Comparison of ENCODE assay signal across 28 mouse cellular contexts in genomic region chr13:20097006-20097617, GRCm38 (mm10). TPM values are rescaled to one million over a fixed set of nuclear protein-coding genes. Genes with fewer than 3 reads are reported as not detected.
DNase-seq lines count a peak whose midpoint lies in the region; ATAC-seq and TF ChIP-seq lines count a peak whose summit lies in the region.
"Had no signal": no experiment of that assay in that cellular context is flagged by ENCODE, and none has a peak within 500 bp of the region (broad histone marks: within the 10 kb centered on the region; RNA-seq: fewer than 3 reads in every experiment).

No protein-coding gene starts in this region.

- ATAC-seq in midbrain, embryonic 11.5 days (ENCODE audit: low FRiP score) = no peak
- ATAC-seq in midbrain, postnatal 0 days (ENCODE audit: low FRiP score) = no peak
- ATAC-seq: forebrain, embryonic 13.5 days; forebrain, postnatal 0 days; intestine, postnatal 0 days had no signal

- WGBS in midbrain, embryonic 11.5 days = 55% methylated on average over 5 of the region's 5 CpGs
- WGBS in midbrain, postnatal 0 days = 62% methylated on average over 5 of the region's 5 CpGs

- peak overlapping the region; percentile 63 for H3K27ac ChIP-seq in gastrocnemius, adult 2 months
- H3K27ac ChIP-seq in midbrain, embryonic 11.5 days (ENCODE audit: low read depth, low read length) = no peak overlapping the region
- no peak overlapping the region for H3K27ac ChIP-seq in midbrain, postnatal 0 days (ENCODE audit: low read depth, low read length)
- peak overlapping the region; percentile 38; the same call in 1 of the 2 replicates for H3K27ac ChIP-seq in brown adipose tissue, adult 24 weeks (replicated peaks; ENCODE audit: low read depth, low read length)
- H3K27ac ChIP-seq: embryonic facial prominence, embryonic 10.5 days; embryonic facial prominence, embryonic 13.5 days; forebrain, embryonic 13.5 days; hindbrain, embryonic 12.5 days; hindbrain, embryonic 15.5 days had no signal

- no peak for DNase-seq in gastrocnemius, adult 2 months
- no peak for DNase-seq in gastrocnemius, adult 8-10 months (ENCODE audit: low spot score in 2 of 2)
- peak; percentile 81 for DNase-seq in midbrain, embryonic 11.5 days (ENCODE audit: low spot score, missing footprints)
- DNase-seq in midbrain, postnatal 0 days (ENCODE audit: low spot score) = no peak
- DNase-seq in ES-CJ7 (ENCODE audit: low read depth, low spot score) = peak; percentile 33
- DNase-seq in lung, postnatal 25 days (ENCODE audit: low spot score) = no peak
- DNase-seq in layer of hippocampus, postnatal 14 days (ENCODE audit: low spot score in 2 of 2) = no peak
- DNase-seq: adrenal gland, adult 2 months; adrenal gland, postnatal 14 days; cerebellum, adult 11-12 months; cerebellum, adult 8-10 months; cerebellum, postnatal 10 days; cerebellum, postnatal 36 days; embryo, embryonic 11 days; forebrain, postnatal 0 days; gastrocnemius, postnatal 10 days; gastrocnemius, postnatal 36 days; heart, postnatal 14 days had no signal

- TF ChIP-seq CTCF in gastrocnemius, adult 2 months (IDR thresholded peaks at IDR 0.05) = no peak
- no peak for TF ChIP-seq CTCF in midbrain, postnatal 0 days (IDR thresholded peaks at IDR 0.05)

- no peak overlapping the region for H3K4me3 ChIP-seq in gastrocnemius, adult 2 months
- no peak overlapping the region for H3K4me3 ChIP-seq in midbrain, embryonic 11.5 days (ENCODE audit: low read depth, low read length)
- no peak overlapping the region for H3K4me3 ChIP-seq in midbrain, postnatal 0 days (ENCODE audit: low read depth, low read length)
- H3K4me3 ChIP-seq in brown adipose tissue, adult 24 weeks (ENCODE audit: insufficient read depth, low read depth, low read length) = no peak overlapping the region
- H3K4me3 ChIP-seq: embryonic facial prominence, embryonic 10.5 days; embryonic facial prominence, embryonic 13.5 days; erythroblast, embryonic 14.5 days; forebrain, embryonic 13.5 days; heart, embryonic 12.5 days; heart, embryonic 15.5 days; hindbrain, embryonic 12.5 days; hindbrain, embryonic 15.5 days had no signal

- intact Hi-C loops in gastrocnemius, adult 2 months (cut with DNase I) = loop anchor here (5.0 kb wide), 1 partner anchor 35 kb away; no protein-coding TSS in a partner anchor

- H3K36me3 ChIP-seq in midbrain, embryonic 11.5 days (ENCODE audit: control insufficient read depth, insufficient read depth, low read length) = no peaks in the 10 kb centered on the region
- H3K36me3 ChIP-seq in midbrain, postnatal 0 days (ENCODE audit: insufficient read depth, low read length) = no peaks in the 10 kb centered on the region
- H3K36me3 ChIP-seq: embryonic facial prominence, embryonic 10.5 days; embryonic facial prominence, embryonic 13.5 days; heart, embryonic 12.5 days; heart, embryonic 15.5 days; hindbrain, embryonic 12.5 days; hindbrain, embryonic 15.5 days had no signal

- no peak overlapping the region for H3K9ac ChIP-seq in midbrain, embryonic 11.5 days (ENCODE audit: low read length)
- no peak overlapping the region for H3K9ac ChIP-seq in midbrain, postnatal 0 days (replicated peaks; ENCODE audit: low read length, poor library complexity, severe bottlenecking)
- H3K9ac ChIP-seq: embryonic facial prominence, embryonic 13.5 days; forebrain, embryonic 13.5 days; forebrain, postnatal 0 days; heart, embryonic 12.5 days; heart, embryonic 15.5 days; hindbrain, embryonic 12.5 days; hindbrain, embryonic 15.5 days had no signal

- peaks cover 6% of the 10 kb centered on the region; the same call in 1 of the 2 replicates for H3K4me1 ChIP-seq in midbrain, embryonic 11.5 days (ENCODE audit: control insufficient read depth, insufficient read depth, low read length)
- no peaks in the 10 kb centered on the region for H3K4me1 ChIP-seq in midbrain, postnatal 0 days (ENCODE audit: insufficient read depth, low read length)
- H3K4me1 ChIP-seq in brown adipose tissue, adult 24 weeks (ENCODE audit: control insufficient read depth, insufficient read depth, insufficient read length, low read length) = peaks cover 28% of the 10 kb centered on the region
- H3K4me1 ChIP-seq: hindbrain, embryonic 15.5 days had no signal

- no peak overlapping the region for H3K4me2 ChIP-seq in midbrain, embryonic 11.5 days
- no peak overlapping the region for H3K4me2 ChIP-seq in midbrain, postnatal 0 days (ENCODE audit: low read depth, low read length, poor library complexity, severe bottlenecking)
- H3K4me2 ChIP-seq: embryonic facial prominence, embryonic 13.5 days; forebrain, embryonic 13.5 days; heart, embryonic 12.5 days; heart, embryonic 15.5 days; hindbrain, embryonic 12.5 days; hindbrain, embryonic 15.5 days had no signal

- no peaks in the 10 kb centered on the region for H3K9me3 ChIP-seq in midbrain, embryonic 11.5 days (ENCODE audit: control insufficient read depth, low read length)
- H3K9me3 ChIP-seq in midbrain, postnatal 0 days (ENCODE audit: low read length) = no peaks in the 10 kb centered on the region
- H3K9me3 ChIP-seq: embryonic facial prominence, embryonic 10.5 days; embryonic facial prominence, embryonic 13.5 days; forebrain, embryonic 13.5 days; heart, embryonic 12.5 days; heart, embryonic 15.5 days; hindbrain, embryonic 12.5 days; hindbrain, embryonic 15.5 days had no signal

- no peaks in the 10 kb centered on the region for H3K27me3 ChIP-seq in midbrain, embryonic 11.5 days (ENCODE audit: control insufficient read depth, insufficient read depth, low read length)
- H3K27me3 ChIP-seq in midbrain, postnatal 0 days (ENCODE audit: insufficient read depth, low read length) = no peaks in the 10 kb centered on the region
- H3K27me3 ChIP-seq: embryonic facial prominence, embryonic 13.5 days; heart, embryonic 12.5 days; heart, embryonic 15.5 days; hindbrain, embryonic 15.5 days had no signal

RNA-seq across cellular contexts. Expression of gene Elmo1, which starts 6.7 kb away (rescaled TPM):
- total RNA-seq in gastrocnemius, adult 2 months (2021) = 1 to 10 TPM; 4.1 to 4.3 TPM
- total RNA-seq in gastrocnemius, adult 8-10 months (2022) = 1 to 10 TPM; 1.3 to 3.7 (median 2.4) TPM
- polyA plus RNA-seq in midbrain, embryonic 11.5 days (2014; fragmentation: Nextera tagmentation; extraction: Ambion mirVana) = 19.1 and 19.6 TPM in 2 replicates
- total RNA-seq in midbrain, postnatal 0 days (2014; rRNA removed) = 31.9 and 36.4 TPM in 2 replicates
- polyA plus RNA-seq in midbrain, postnatal 0 days (2015; fragmentation: Nextera tagmentation; extraction: Ambion mirVana) = 35.0 and 35.2 TPM in 2 replicates
- 1.7 and 2.0 TPM in 2 replicates for polyA plus RNA-seq in brown adipose tissue, adult 24 weeks (2012; ENCODE audit: insufficient read depth, insufficient read length, missing spikeins)
- total RNA-seq in layer of hippocampus, postnatal 14 days (2021) = 10 to 100 TPM; 28.5 to 36.9 TPM

Comparison
In these comparisons a context has a peak if more than half of its experiments do, and no peak if none do; other contexts are left out.
1. DNase-seq: peak in midbrain, embryonic 11.5 days (single experiment) and ES-CJ7 (single experiment); none in gastrocnemius, adult 2 months (single experiment), gastrocnemius, adult 8-10 months (0 of 2), midbrain, postnatal 0 days (single experiment), lung, postnatal 25 days (single experiment) and layer of hippocampus, postnatal 14 days (0 of 2).
2. H3K27ac ChIP-seq: peak in gastrocnemius, adult 2 months (single experiment) and brown adipose tissue, adult 24 weeks (single experiment); none in midbrain, embryonic 11.5 days (single experiment) and midbrain, postnatal 0 days (single experiment).